Mouse (Mus musculus) kidney, postnatal 10 days (tissue): ENCODE measurements around the gene Atp12a.

Experiments used
- DNase-seq: peaks from one replicate; pipeline ENCODE4 v3.0.0; 2021; ENCODE audit warnings: mixed read lengths

Atp12a gene

GRCm38 (mm10) chr14:56364711-56365237, at the start of gene Atp12a:
Gene Atp12a, plus strand, starts transcription at chr14:56365068.
- peak; percentile 39 for DNase-seq

GRCm38 (mm10) chr14:56315519-56315918, 49.3 kb upstream of the Atp12a start:
- DNase-seq = peak; percentile 39

- DNase-seq = no peak
Observed at GRCm38 (mm10) chr14:56316333-56316732, 48.5 kb upstream of the Atp12a start.

GRCm38 (mm10) chr14:56322982-56323381, 41.9 kb upstream of the Atp12a start:
- no peak for DNase-seq

- no peak for DNase-seq
Observed at GRCm38 (mm10) chr14:56325038-56325437, 39.8 kb upstream of the Atp12a start.

- DNase-seq = peak; percentile 15
Observed at GRCm38 (mm10) chr14:56333700-56334099, 31.2 kb upstream of the Atp12a start.

GRCm38 (mm10) chr14:56334437-56334836, 30.4 kb upstream of the Atp12a start:
- DNase-seq = no peak

GRCm38 (mm10) chr14:56336032-56336431, 28.8 kb upstream of the Atp12a start:
- DNase-seq = no peak

GRCm38 (mm10) chr14:56337075-56337474, 27.8 kb upstream of the Atp12a start:
- no peak for DNase-seq

GRCm38 (mm10) chr14:56337696-56338095, 27.2 kb upstream of the Atp12a start:
- no peak for DNase-seq

GRCm38 (mm10) chr14:56338882-56339442, 25.9 kb upstream of the Atp12a start:
- no peak for DNase-seq

GRCm38 (mm10) chr14:56348704-56349103, 16.2 kb upstream of the Atp12a start:
- DNase-seq = no peak

GRCm38 (mm10) chr14:56349541-56349940, 15.3 kb upstream of the Atp12a start:
- peak; percentile 24 for DNase-seq

- DNase-seq = peak; percentile 53
Observed at GRCm38 (mm10) chr14:56351959-56352660, 12.8 kb upstream of the Atp12a start.

GRCm38 (mm10) chr14:56354803-56355202, 10.1 kb upstream of the Atp12a start:
- no peak for DNase-seq

- DNase-seq = no peak
Observed at GRCm38 (mm10) chr14:56355396-56355795, 9.5 kb upstream of the Atp12a start.

GRCm38 (mm10) chr14:56356196-56356595, 8.7 kb upstream of the Atp12a start:
- DNase-seq = no peak

GRCm38 (mm10) chr14:56358422-56358821, 6.4 kb upstream of the Atp12a start:
- no peak for DNase-seq

- DNase-seq = no peak
Observed at GRCm38 (mm10) chr14:56359131-56359530, 5.7 kb upstream of the Atp12a start.

GRCm38 (mm10) chr14:56365292-56365691, 424 bp downstream of the Atp12a start:
- DNase-seq = no peak

GRCm38 (mm10) chr14:56366712-56367111, 1.8 kb downstream of the Atp12a start:
- DNase-seq = peak; percentile 63

- peak; percentile 57 for DNase-seq
Observed at GRCm38 (mm10) chr14:56368834-56369233, 4.0 kb downstream of the Atp12a start.

- DNase-seq = peak; percentile 91
Observed at GRCm38 (mm10) chr14:56375731-56376130, 10.9 kb downstream of the Atp12a start.

GRCm38 (mm10) chr14:56377745-56378144, 12.9 kb downstream of the Atp12a start:
- no peak for DNase-seq
